Mouse (Mus musculus) R1 (cell line): ENCODE measurements around the gene Tnnc2.

Source experiments
- DNase-seq: peaks from one replicate; pipeline ENCODE4 v3.0.0-alpha.2; 2018; ENCODE audit warnings: low read depth, low spot score

The Tnnc2 gene

GRCm38 (mm10) chr2:164779481-164780086 is at the start of gene Tnnc2:
TSS of gene Tnnc2 (minus strand) at chr2:164779967.
- DNase-seq, result no peak

GRCm38 (mm10) chr2:164829090-164829489 is 49.3 kb upstream of the Tnnc2 start:
- peak; percentile 79 for DNase-seq

GRCm38 (mm10) chr2:164828437-164828836 is 48.7 kb upstream of the Tnnc2 start, which contains the start of gene Spata25:
TSS of gene Spata25 (minus strand) at chr2:164828537.
- DNase-seq, result no peak

- no peak for DNase-seq
Observed at GRCm38 (mm10) chr2:164827146-164827850, 47.5 kb upstream of the Tnnc2 start.

- DNase-seq, result no peak
Observed at GRCm38 (mm10) chr2:164825521-164825920, 45.8 kb upstream of the Tnnc2 start.

GRCm38 (mm10) chr2:164823969-164824368 is 44.2 kb upstream of the Tnnc2 start:
- peak; percentile 98 for DNase-seq

- DNase-seq, result peak; percentile 89
Observed at GRCm38 (mm10) chr2:164823181-164823585, 43.4 kb upstream of the Tnnc2 start.

GRCm38 (mm10) chr2:164822636-164823165 is 42.9 kb upstream of the Tnnc2 start, which contains the start of gene Zswim1:
TSS of gene Zswim1 (plus strand) at chr2:164822686.
- peak; percentile 100 for DNase-seq

- DNase-seq, result peak; percentile 44
Observed at GRCm38 (mm10) chr2:164821060-164821459, 41.3 kb upstream of the Tnnc2 start.

- peak; percentile 82 for DNase-seq
Observed at GRCm38 (mm10) chr2:164817703-164818102, 37.9 kb upstream of the Tnnc2 start.

- peak; percentile 87 for DNase-seq
Observed at GRCm38 (mm10) chr2:164817206-164817605, 37.4 kb upstream of the Tnnc2 start.

GRCm38 (mm10) chr2:164815821-164816220 is 36.1 kb upstream of the Tnnc2 start:
- DNase-seq, result no peak

- no peak for DNase-seq
Observed at GRCm38 (mm10) chr2:164815348-164815747, 35.6 kb upstream of the Tnnc2 start.

GRCm38 (mm10) chr2:164813557-164813956 is 33.8 kb upstream of the Tnnc2 start:
- DNase-seq, result no peak

GRCm38 (mm10) chr2:164806614-164807013 is 26.8 kb upstream of the Tnnc2 start:
- DNase-seq, result no peak

GRCm38 (mm10) chr2:164805332-164805718 is 25.6 kb upstream of the Tnnc2 start:
- no peak for DNase-seq

GRCm38 (mm10) chr2:164804533-164805331 is 25.0 kb upstream of the Tnnc2 start, which contains the start of the genes Acot8 and Zswim3:
TSS of gene Acot8 (minus strand) at chr2:164804882.
TSS of gene Zswim3 (plus strand) at chr2:164805098.
- peak; percentile 100 for DNase-seq

- no peak for DNase-seq
Observed at GRCm38 (mm10) chr2:164803921-164804313, 24.1 kb upstream of the Tnnc2 start.

- no peak for DNase-seq
Observed at GRCm38 (mm10) chr2:164803201-164803920, 23.6 kb upstream of the Tnnc2 start.

- no peak for DNase-seq
Observed at GRCm38 (mm10) chr2:164800252-164801004, 20.7 kb upstream of the Tnnc2 start.
